Mouse (Mus musculus): Measurements from ENCODE around the gene Rbm45. TPM values are rescaled to one million over a fixed set of nuclear protein-coding genes. Genes with fewer than 3 reads are reported as not detected.

Rbm45 gene
- total RNA-seq (2014; rRNA removed) (31.3 and 37.5 TPM in 2 replicates), polyA plus RNA-seq (2015; fragmentation: Nextera tagmentation; extraction: Ambion mirVana) (17.5 and 17.9 TPM in 2 replicates)

GRCm38 (mm10) chr2:76369821-76370655 is at the start of gene Rbm45:
Rbm45 (plus strand) TSS chr2:76369984.
- peak; percentile 93 for TF ChIP-seq CTCF (IDR thresholded peaks at IDR 0.05)
- no peaks in the 10 kb centered on the region for H3K4me1 ChIP-seq (ENCODE audit: insufficient read depth, low read length)
- ATAC-seq (ENCODE audit: low FRiP score) (peak; percentile 90), DNase-seq (ENCODE audit: low spot score) (peak; percentile 92)
- H3K27me3 ChIP-seq (ENCODE audit: insufficient read depth, low read length), result no peaks in the 10 kb centered on the region
- no peaks in the 10 kb centered on the region for H3K9me3 ChIP-seq (ENCODE audit: low read length)
- peak within 1 kb of the TSS; percentile 96 for H3K4me3 ChIP-seq (ENCODE audit: low read depth, low read length)
- peaks cover 17% of the 10 kb centered on the region; the same call in 1 of the 2 replicates for H3K36me3 ChIP-seq (ENCODE audit: insufficient read depth, low read length)
- peak within 1 kb of the TSS; percentile 93 for H3K4me2 ChIP-seq (ENCODE audit: low read depth, low read length, poor library complexity, severe bottlenecking)
- H3K27ac ChIP-seq (ENCODE audit: low read depth, low read length), result peak within 1 kb of the TSS; percentile 69
- WGBS, result under 1% methylated on average over 61 of the region's 61 CpGs
- H3K9ac ChIP-seq (replicated peaks; ENCODE audit: low read length, poor library complexity, severe bottlenecking), result peak within 1 kb of the TSS; percentile 86

- Histone ChIP-seq H3K9me3 (ENCODE audit: low read length) (no peaks in the 10 kb centered on the region), H3K4me3 (ENCODE audit: low read depth, low read length) (no peak overlapping the region), H3K27me3 (ENCODE audit: insufficient read depth, low read length) (no peaks in the 10 kb centered on the region), H3K36me3 (ENCODE audit: insufficient read depth, low read length) (no peaks in the 10 kb centered on the region), H3K4me1 (ENCODE audit: insufficient read depth, low read length) (no peaks in the 10 kb centered on the region), H3K4me2 (ENCODE audit: low read depth, low read length, poor library complexity, severe bottlenecking) (no peak overlapping the region), H3K27ac (ENCODE audit: low read depth, low read length) (no peak overlapping the region), H3K9ac (replicated peaks; ENCODE audit: low read length, poor library complexity, severe bottlenecking) (no peak overlapping the region)
- TF ChIP-seq CTCF (IDR thresholded peaks at IDR 0.05), result no peak
- ATAC-seq (ENCODE audit: low FRiP score) (no peak), DNase-seq (ENCODE audit: low spot score) (no peak)
- 87% methylated on average over 6 of the region's 6 CpGs for WGBS
These were observed 49.4 kb upstream of the Rbm45 start for GRCm38 (mm10) chr2:76320336-76320735.

- ATAC-seq (ENCODE audit: low FRiP score) (no peak), DNase-seq (ENCODE audit: low spot score) (no peak)
- no peaks in the 10 kb centered on the region for H3K27me3 ChIP-seq (ENCODE audit: insufficient read depth, low read length)
- no peaks in the 10 kb centered on the region for H3K9me3 ChIP-seq (ENCODE audit: low read length)
- H3K9ac ChIP-seq (replicated peaks; ENCODE audit: low read length, poor library complexity, severe bottlenecking), result no peak overlapping the region
- H3K4me1 ChIP-seq (ENCODE audit: insufficient read depth, low read length), result no peaks in the 10 kb centered on the region
- H3K36me3 ChIP-seq (ENCODE audit: insufficient read depth, low read length), result no peaks in the 10 kb centered on the region
- no peak overlapping the region for H3K4me2 ChIP-seq (ENCODE audit: low read depth, low read length, poor library complexity, severe bottlenecking)
- 89% methylated on average over 21 of the region's 21 CpGs for WGBS
- H3K4me3 ChIP-seq (ENCODE audit: low read depth, low read length), result no peak overlapping the region
- H3K27ac ChIP-seq (ENCODE audit: low read depth, low read length), result no peak overlapping the region
- TF ChIP-seq CTCF (IDR thresholded peaks at IDR 0.05), result no peak
These were observed 46.5 kb upstream of the Rbm45 start for GRCm38 (mm10) chr2:76323185-76323875.

- WGBS, result 89% methylated on average over 5 of the region's 5 CpGs
- H3K36me3 ChIP-seq (ENCODE audit: insufficient read depth, low read length), result no peaks in the 10 kb centered on the region
- no peak for ATAC-seq (ENCODE audit: low FRiP score)
- H3K4me3 ChIP-seq (ENCODE audit: low read depth, low read length), result no peak overlapping the region
- TF ChIP-seq CTCF (IDR thresholded peaks at IDR 0.05), result no peak
- no peaks in the 10 kb centered on the region for H3K9me3 ChIP-seq (ENCODE audit: low read length)
- H3K9ac ChIP-seq (replicated peaks; ENCODE audit: low read length, poor library complexity, severe bottlenecking), result no peak overlapping the region
- H3K27ac ChIP-seq (ENCODE audit: low read depth, low read length), result no peak overlapping the region
- no peaks in the 10 kb centered on the region for H3K27me3 ChIP-seq (ENCODE audit: insufficient read depth, low read length)
- DNase-seq (ENCODE audit: low spot score), result no peak
- no peak overlapping the region for H3K4me2 ChIP-seq (ENCODE audit: low read depth, low read length, poor library complexity, severe bottlenecking)
- H3K4me1 ChIP-seq (ENCODE audit: insufficient read depth, low read length), result no peaks in the 10 kb centered on the region
These were observed 45.3 kb upstream of the Rbm45 start for GRCm38 (mm10) chr2:76324463-76324862.

GRCm38 (mm10) chr2:76326161-76326560 is 43.6 kb upstream of the Rbm45 start:
- no peaks in the 10 kb centered on the region for H3K4me1 ChIP-seq (ENCODE audit: insufficient read depth, low read length)
- H3K27ac ChIP-seq (ENCODE audit: low read depth, low read length), result no peak overlapping the region
- 90% methylated on average over 3 of the region's 3 CpGs for WGBS
- no peak overlapping the region for H3K9ac ChIP-seq (replicated peaks; ENCODE audit: low read length, poor library complexity, severe bottlenecking)
- no peak for TF ChIP-seq CTCF (IDR thresholded peaks at IDR 0.05)
- H3K4me2 ChIP-seq (ENCODE audit: low read depth, low read length, poor library complexity, severe bottlenecking), result no peak overlapping the region
- DNase-seq (ENCODE audit: low spot score), result no peak
- no peaks in the 10 kb centered on the region for H3K9me3 ChIP-seq (ENCODE audit: low read length)
- H3K4me3 ChIP-seq (ENCODE audit: low read depth, low read length), result no peak overlapping the region
- ATAC-seq (ENCODE audit: low FRiP score), result no peak
- no peaks in the 10 kb centered on the region for H3K27me3 ChIP-seq (ENCODE audit: insufficient read depth, low read length)
- no peaks in the 10 kb centered on the region for H3K36me3 ChIP-seq (ENCODE audit: insufficient read depth, low read length)

GRCm38 (mm10) chr2:76330081-76330480 is 39.7 kb upstream of the Rbm45 start:
- TF ChIP-seq CTCF (IDR thresholded peaks at IDR 0.05), result no peak
- 92% methylated on average over 5 of the region's 5 CpGs for WGBS
- no peak overlapping the region for H3K9ac ChIP-seq (replicated peaks; ENCODE audit: low read length, poor library complexity, severe bottlenecking)
- no peaks in the 10 kb centered on the region for H3K4me1 ChIP-seq (ENCODE audit: insufficient read depth, low read length)
- H3K4me2 ChIP-seq (ENCODE audit: low read depth, low read length, poor library complexity, severe bottlenecking), result no peak overlapping the region
- ATAC-seq (ENCODE audit: low FRiP score), result no peak
- no peak for DNase-seq (ENCODE audit: low spot score)
- no peak overlapping the region for H3K4me3 ChIP-seq (ENCODE audit: low read depth, low read length)
- no peaks in the 10 kb centered on the region for H3K9me3 ChIP-seq (ENCODE audit: low read length)
- H3K36me3 ChIP-seq (ENCODE audit: insufficient read depth, low read length), result no peaks in the 10 kb centered on the region
- H3K27me3 ChIP-seq (ENCODE audit: insufficient read depth, low read length), result no peaks in the 10 kb centered on the region
- H3K27ac ChIP-seq (ENCODE audit: low read depth, low read length), result no peak overlapping the region
